Mouse (Mus musculus): ENCODE measurements around the gene Ostm1. TPM values are rescaled to one million over a fixed set of nuclear protein-coding genes. Genes with fewer than 3 reads are reported as not detected.

Ostm1 gene
- polyA plus RNA-seq, 1 experiment from 2014 or later = 14.9 TPM

DNA sequence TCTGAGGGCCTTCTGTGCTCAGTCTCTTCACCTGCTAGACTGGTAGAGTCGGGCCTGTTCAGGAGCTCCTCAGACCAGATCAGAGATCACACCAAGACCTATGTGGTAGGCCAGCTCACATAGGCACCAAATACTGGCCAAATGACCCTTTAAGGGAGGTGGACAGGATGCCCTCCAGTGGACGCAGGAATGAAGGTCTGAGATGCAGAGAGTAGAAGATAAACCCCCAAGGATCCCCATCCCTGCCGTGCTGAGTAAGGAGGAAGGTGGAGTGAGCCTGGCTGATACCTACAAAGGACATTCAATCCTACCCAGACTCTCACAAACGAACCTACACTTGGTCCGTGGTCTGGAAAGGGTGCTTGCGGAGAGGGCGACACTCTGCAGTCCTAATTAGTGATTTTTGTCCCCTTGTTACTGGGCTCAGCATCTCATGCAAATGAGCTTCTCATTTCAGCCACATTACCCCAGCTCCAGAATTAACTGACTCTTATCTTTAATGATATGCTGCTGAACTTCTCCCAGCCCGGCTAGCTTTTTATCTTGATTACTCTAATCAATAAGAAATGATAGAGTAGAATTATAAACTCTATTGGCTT, 50.6 kb downstream of the Ostm1 start:
- Histone ChIP-seq H3K4me3 (replicated peaks) (0 out of 2 replicates have a peak overlapping the region, but pooled peaks have one; percentile 33), H3K4me2 (no peak overlapping the region), H3K27me3 (peaks cover 97% of the 10 kb centered on the region), H3K9me3 (replicated peaks) (no peaks in the 10 kb centered on the region), H3K36me3 (no peaks in the 10 kb centered on the region), H3K27ac (no peak overlapping the region), H3K4me1 (peaks cover 45% of the 10 kb centered on the region), H3K9ac (no peak overlapping the region)
- ATAC-seq (replicated peaks; ENCODE audit: low FRiP score) = no peak
- WGBS = 2% methylated on average over 8 of the region's 8 CpGs

DNA sequence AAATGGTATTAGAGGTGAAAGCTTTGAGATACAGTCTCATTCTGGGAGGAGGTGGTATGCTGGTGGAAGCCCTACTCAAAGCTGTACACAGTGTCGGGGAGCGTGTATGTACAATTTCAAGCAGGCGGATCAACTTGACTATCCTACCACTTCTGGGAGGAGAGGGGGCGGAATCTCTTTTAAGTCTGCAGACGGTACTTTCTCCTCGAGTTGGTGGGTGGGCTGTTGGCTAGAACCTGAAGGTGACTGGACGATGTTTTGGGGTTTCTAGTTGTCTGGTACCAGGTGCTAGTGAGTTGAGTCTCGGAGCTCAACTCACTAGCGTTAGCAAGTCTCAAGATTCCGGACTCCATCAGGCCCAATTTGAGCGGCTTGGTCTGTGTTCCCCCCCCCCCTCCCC, 51.4 kb downstream of the Ostm1 start:
- Histone ChIP-seq H3K27ac (no peak overlapping the region), H3K36me3 (no peaks in the 10 kb centered on the region), H3K27me3 (peaks cover 88% of the 10 kb centered on the region), H3K9ac (no peak overlapping the region), H3K4me1 (peaks cover 45% of the 10 kb centered on the region), H3K4me2 (no peak overlapping the region; the same call in 1 of the 2 replicates), H3K9me3 (replicated peaks) (no peaks in the 10 kb centered on the region), H3K4me3 (replicated peaks) (0 out of 2 replicates have a peak overlapping the region, but pooled peaks have one; percentile 28)
- no peak for ATAC-seq (replicated peaks; ENCODE audit: low FRiP score)
- WGBS = 2% methylated on average over 11 of the region's 11 CpGs

- Histone ChIP-seq H3K27ac (no peak overlapping the region), H3K27me3 (peaks cover 81% of the 10 kb centered on the region), H3K4me2 (peak overlapping the region; percentile 49), H3K36me3 (no peaks in the 10 kb centered on the region), H3K4me1 (peaks cover 45% of the 10 kb centered on the region), H3K9me3 (replicated peaks) (no peaks in the 10 kb centered on the region), H3K9ac (no peak overlapping the region), H3K4me3 (replicated peaks) (peak overlapping the region; percentile 28)
- peak; percentile 54; the same call in 1 of the 2 replicates for ATAC-seq (replicated peaks; ENCODE audit: low FRiP score)
- WGBS = 2% methylated on average over 44 of the region's 52 CpGs
These were observed 52.1 kb downstream of the Ostm1 start for GRCm38 (mm10) chr10:42635566-42636359.

DNA sequence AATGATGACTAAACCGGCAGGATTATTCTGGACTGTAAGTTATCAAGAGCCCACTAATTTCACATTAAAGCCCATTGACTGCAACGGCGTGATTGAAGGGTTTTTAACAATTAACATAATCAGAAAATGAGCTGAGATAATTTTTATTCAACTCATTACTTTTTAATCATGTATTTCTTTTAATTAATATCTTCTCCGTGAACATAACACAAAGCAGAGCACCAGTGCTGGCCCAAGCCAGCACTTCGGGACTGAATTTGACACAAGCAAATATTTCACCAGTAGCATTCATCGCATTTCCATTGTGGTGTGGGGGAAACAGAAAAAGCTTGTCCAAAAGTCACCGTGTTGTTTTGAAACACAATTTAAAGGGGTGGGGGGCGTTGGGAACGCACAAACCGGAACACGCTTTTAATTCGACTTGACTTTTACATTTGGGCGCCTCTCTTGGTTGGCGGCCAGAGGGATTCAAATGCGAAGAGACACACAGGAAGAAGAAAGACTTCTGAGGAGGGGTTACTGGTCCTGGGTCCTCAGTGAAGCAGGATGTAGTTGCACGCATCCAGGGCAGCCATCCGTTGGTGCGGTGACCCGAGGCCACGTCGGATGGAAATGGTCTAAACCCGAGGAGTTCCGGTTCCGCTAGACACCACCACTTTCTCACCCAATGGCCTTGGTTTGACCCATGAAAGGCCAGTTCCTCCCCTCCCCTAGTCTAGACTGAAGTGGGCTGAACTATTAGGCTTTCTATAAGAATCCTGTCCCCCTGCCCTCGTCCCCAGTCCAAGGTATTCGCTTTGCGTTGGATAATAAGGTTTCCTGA, 52.9 kb downstream of the Ostm1 start:
- Histone ChIP-seq H3K27ac (no peak overlapping the region), H3K4me2 (peak overlapping the region; percentile 45), H3K27me3 (peaks cover 73% of the 10 kb centered on the region), H3K4me1 (peaks cover 43% of the 10 kb centered on the region), H3K36me3 (no peaks in the 10 kb centered on the region), H3K4me3 (replicated peaks) (peak overlapping the region; percentile 28), H3K9me3 (replicated peaks) (no peaks in the 10 kb centered on the region), H3K9ac (no peak overlapping the region)
- no peak for ATAC-seq (replicated peaks; ENCODE audit: low FRiP score)
- 3% methylated on average over 27 of the region's 27 CpGs for WGBS

DNA sequence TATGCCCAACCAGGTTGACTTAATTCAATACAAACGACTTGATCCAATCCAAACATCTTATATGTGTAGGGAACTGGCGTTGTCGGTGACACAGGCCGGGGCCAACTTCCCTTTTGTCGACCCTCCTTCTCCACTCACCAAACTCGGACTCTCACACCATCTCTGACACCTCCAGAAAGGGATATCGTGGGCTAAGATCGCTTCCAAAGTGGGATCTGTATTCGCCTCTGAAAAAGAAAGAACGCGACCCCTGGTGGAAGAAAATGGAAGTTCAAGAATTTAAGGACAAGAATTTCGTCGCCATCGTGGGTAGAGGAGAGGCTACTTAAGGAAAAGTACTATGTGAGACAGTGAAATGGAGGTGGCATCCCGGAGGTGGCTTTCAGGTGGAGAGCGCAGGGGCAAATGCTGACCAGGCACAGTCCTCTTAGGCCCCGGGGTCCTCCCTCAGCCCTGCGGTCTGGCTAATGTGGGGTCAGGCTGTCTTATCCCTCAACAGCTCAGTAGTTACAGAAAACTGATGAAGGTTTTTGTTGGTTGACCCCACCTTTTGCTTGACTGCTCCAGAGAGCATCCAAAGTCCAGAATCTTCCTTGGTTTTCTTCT, 53.7 kb downstream of the Ostm1 start:
- no peak for ATAC-seq (replicated peaks; ENCODE audit: low FRiP score)
- H3K4me1 ChIP-seq = peaks cover 36% of the 10 kb centered on the region
- H3K4me2 ChIP-seq = peak overlapping the region; percentile 45
- H3K4me3 ChIP-seq (replicated peaks) = peak overlapping the region; percentile 19
- H3K9ac ChIP-seq = no peak overlapping the region
- peaks cover 66% of the 10 kb centered on the region for H3K27me3 ChIP-seq
- 7% methylated on average over 18 of the region's 18 CpGs for WGBS
- H3K9me3 ChIP-seq (replicated peaks) = no peaks in the 10 kb centered on the region
- H3K36me3 ChIP-seq = no peaks in the 10 kb centered on the region
- H3K27ac ChIP-seq = no peak overlapping the region

GRCm38 (mm10) chr10:42639856-42640255, 56.2 kb downstream of the Ostm1 start:
- Histone ChIP-seq H3K4me2 (no peak overlapping the region), H3K36me3 (no peaks in the 10 kb centered on the region), H3K9ac (no peak overlapping the region), H3K4me1 (peaks cover 21% of the 10 kb centered on the region), H3K9me3 (replicated peaks) (no peaks in the 10 kb centered on the region), H3K4me3 (replicated peaks) (no peak overlapping the region), H3K27ac (no peak overlapping the region), H3K27me3 (peaks cover 40% of the 10 kb centered on the region)
- WGBS = 84% methylated on average over 6 of the region's 6 CpGs
- no peak for ATAC-seq (replicated peaks; ENCODE audit: low FRiP score)

- Histone ChIP-seq H3K27ac (no peak overlapping the region), H3K9me3 (replicated peaks) (no peaks in the 10 kb centered on the region), H3K9ac (no peak overlapping the region), H3K4me1 (no peaks in the 10 kb centered on the region), H3K27me3 (0 out of 2 replicates have a peak, but pooled peaks cover 3% of the 10 kb centered on the region), H3K36me3 (no peaks in the 10 kb centered on the region), H3K4me3 (replicated peaks) (no peak overlapping the region), H3K4me2 (no peak overlapping the region)
- 85% methylated on average over 9 of the region's 9 CpGs for WGBS
- no peak for ATAC-seq (replicated peaks; ENCODE audit: low FRiP score)
These were observed 60.0 kb downstream of the Ostm1 start for GRCm38 (mm10) chr10:42643638-42644037.

GRCm38 (mm10) chr10:42646340-42646739, 62.7 kb downstream of the Ostm1 start:
- H3K9me3 ChIP-seq (replicated peaks) = no peaks in the 10 kb centered on the region
- no peak overlapping the region for H3K9ac ChIP-seq
- ATAC-seq (replicated peaks; ENCODE audit: low FRiP score) = no peak
- no peak overlapping the region for H3K27ac ChIP-seq
- no peak overlapping the region for H3K4me2 ChIP-seq
- no peaks in the 10 kb centered on the region for H3K4me1 ChIP-seq
- no peaks in the 10 kb centered on the region for H3K27me3 ChIP-seq
- 66% methylated on average over 4 of the region's 4 CpGs for whole genome bisulfite sequencing
- no peaks in the 10 kb centered on the region for H3K36me3 ChIP-seq
- no peak overlapping the region for H3K4me3 ChIP-seq (replicated peaks)

DNA sequence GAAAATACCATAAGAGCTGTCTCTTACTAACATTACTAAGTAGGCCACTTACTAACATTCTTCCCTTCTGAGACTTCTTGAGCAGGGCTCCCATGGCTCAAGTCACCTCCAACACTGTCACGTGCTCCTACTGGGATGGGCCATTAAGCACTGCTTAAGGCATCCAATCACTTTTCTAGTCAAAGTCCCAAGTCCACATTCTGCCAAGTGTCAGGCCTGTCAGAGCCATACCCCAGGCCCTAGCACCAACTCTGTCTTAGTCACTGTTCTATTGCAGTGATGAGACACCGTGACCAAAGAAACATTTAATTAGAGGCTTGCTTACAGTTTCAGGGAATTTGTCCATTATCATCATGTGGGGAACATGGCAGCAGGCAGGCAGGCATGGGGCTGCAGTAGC, 78.3 kb downstream of the Ostm1 start:
- ATAC-seq (replicated peaks; ENCODE audit: low FRiP score) = no peak
- Histone ChIP-seq H3K4me3 (replicated peaks) (no peak overlapping the region), H3K4me2 (no peak overlapping the region), H3K27ac (no peak overlapping the region), H3K27me3 (no peaks in the 10 kb centered on the region), H3K4me1 (no peaks in the 10 kb centered on the region), H3K9me3 (replicated peaks) (no peaks in the 10 kb centered on the region), H3K36me3 (no peaks in the 10 kb centered on the region), H3K9ac (no peak overlapping the region)
- 78% methylated on average over 2 of the region's 2 CpGs for WGBS

GRCm38 (mm10) chr10:42669970-42670369, 86.3 kb downstream of the Ostm1 start:
- 86% methylated on average over 4 of the region's 4 CpGs for WGBS
- ATAC-seq (replicated peaks; ENCODE audit: low FRiP score) = no peak
- H3K4me1 ChIP-seq = no peaks in the 10 kb centered on the region
- H3K4me2 ChIP-seq = no peak overlapping the region
- H3K36me3 ChIP-seq = no peaks in the 10 kb centered on the region
- no peaks in the 10 kb centered on the region for H3K27me3 ChIP-seq
- H3K9me3 ChIP-seq (replicated peaks) = no peaks in the 10 kb centered on the region
- no peak overlapping the region for H3K4me3 ChIP-seq (replicated peaks)
- H3K27ac ChIP-seq = no peak overlapping the region
- no peak overlapping the region for H3K9ac ChIP-seq

- ATAC-seq (replicated peaks; ENCODE audit: low FRiP score) = no peak
- H3K4me2 ChIP-seq = no peak overlapping the region
- no peaks in the 10 kb centered on the region for H3K4me1 ChIP-seq
- H3K27me3 ChIP-seq = peaks cover 6% of the 10 kb centered on the region; the same call in 1 of the 2 replicates
- H3K27ac ChIP-seq = no peak overlapping the region
- no peak overlapping the region for H3K9ac ChIP-seq
- no peaks in the 10 kb centered on the region for H3K36me3 ChIP-seq
- WGBS = 69% methylated on average over 3 of the region's 3 CpGs
- no peak overlapping the region for H3K4me3 ChIP-seq (replicated peaks)
- no peaks in the 10 kb centered on the region for H3K9me3 ChIP-seq (replicated peaks)
These were observed 89.2 kb downstream of the Ostm1 start for GRCm38 (mm10) chr10:42672798-42673197.
